In genomic region chr9:122476356-122476755, GRCm38 (mm10) we compare ENCODE assay signal across 9 mouse cellular contexts.
DNase-seq lines count a peak whose midpoint lies in the region; ATAC-seq and TF ChIP-seq lines count a peak whose summit lies in the region.
"Had no signal": no experiment of that assay in that cellular context is flagged by ENCODE, and none has a peak within 500 bp of the region (broad histone marks: within the 10 kb centered on the region; RNA-seq: fewer than 3 reads in every experiment).

No protein-coding gene starts in this region.

- no peak; the same call in 1 of the 2 replicates for TF ChIP-seq RAD21 in MEL (IDR thresholded peaks at IDR 0.05; ENCODE audit: low read depth, low read length)

- H3K4me2 ChIP-seq in hindbrain, postnatal 0 days (ENCODE audit: low read depth, low read length), result no peak overlapping the region
- no peak overlapping the region for H3K4me2 ChIP-seq in hindbrain, embryonic 12.5 days (replicated peaks)
- H3K4me2 ChIP-seq in limb, embryonic 14.5 days (replicated peaks; ENCODE audit: low read depth, low read length, severe bottlenecking), result no peak overlapping the region
- H3K4me2 ChIP-seq in intestine, embryonic 16.5 days (ENCODE audit: low read depth, low read length), result no peak overlapping the region

- TF ChIP-seq POLR2A in MEL (IDR thresholded peaks at IDR 0.05; ENCODE audit: control insufficient read depth in 1 of 2, insufficient read depth in 1 of 2, low read depth in 1 of 2, low read length in 2 of 2, poor library complexity in 1 of 2), result no peak
- no peak for TF ChIP-seq POLR2A in bone marrow, adult 2 months (IDR thresholded peaks at IDR 0.05; ENCODE audit: borderline replicate concordance, control insufficient read depth, low read depth, low read length)
- no peak for TF ChIP-seq POLR2A in limb, embryonic 14.5 days (IDR thresholded peaks at IDR 0.05; ENCODE audit: borderline replicate concordance, extremely low read depth, insufficient read depth, insufficient read length)

- no peaks in the 10 kb centered on the region for H3K79me2 ChIP-seq in MEL (ENCODE audit: control insufficient read depth, insufficient read depth, low read length, poor library complexity)

- H3K9me3 ChIP-seq in hindbrain, postnatal 0 days (ENCODE audit: low read length), result no peaks in the 10 kb centered on the region
- no peaks in the 10 kb centered on the region for H3K9me3 ChIP-seq in hindbrain, embryonic 12.5 days (replicated peaks)
- H3K9me3 ChIP-seq in MEL (replicated peaks; ENCODE audit: insufficient read depth, low read length), result no peaks in the 10 kb centered on the region
- no peaks in the 10 kb centered on the region for H3K9me3 ChIP-seq in limb, embryonic 14.5 days (ENCODE audit: control insufficient read depth, low read length)
- no peaks in the 10 kb centered on the region for H3K9me3 ChIP-seq in intestine, embryonic 16.5 days (ENCODE audit: control insufficient read depth, low read length)

- H3K36me3 ChIP-seq in hindbrain, postnatal 0 days (ENCODE audit: insufficient read depth, low read length), result no peaks in the 10 kb centered on the region
- H3K36me3 ChIP-seq in hindbrain, embryonic 12.5 days, result no peaks in the 10 kb centered on the region
- H3K36me3 ChIP-seq in MEL (ENCODE audit: control insufficient read depth in 1 of 2, insufficient read depth in 2 of 2, low read length in 2 of 2), result no peaks in the 10 kb centered on the region; a peak in 1 of 4 replicates
- no peaks in the 10 kb centered on the region for H3K36me3 ChIP-seq in limb, embryonic 14.5 days (ENCODE audit: control insufficient read depth, insufficient read depth, low read length)
- no peaks in the 10 kb centered on the region for H3K36me3 ChIP-seq in intestine, embryonic 16.5 days (ENCODE audit: control insufficient read depth, insufficient read depth, low read length)

- H3K4me1 ChIP-seq in hindbrain, postnatal 0 days (ENCODE audit: insufficient read depth, low read length), result no peaks in the 10 kb centered on the region
- no peaks in the 10 kb centered on the region for H3K4me1 ChIP-seq in hindbrain, embryonic 12.5 days
- H3K4me1 ChIP-seq in MEL (ENCODE audit: control insufficient read depth in 1 of 2, insufficient read depth in 2 of 2, low read length in 2 of 2), result no peaks in the 10 kb centered on the region
- H3K4me1 ChIP-seq in bone marrow, adult 2 months (ENCODE audit: control insufficient read depth, insufficient read depth, low read length), result no peaks in the 10 kb centered on the region
- no peaks in the 10 kb centered on the region for H3K4me1 ChIP-seq in limb, embryonic 14.5 days (ENCODE audit: control insufficient read depth, insufficient read depth, low read length)
- H3K4me1 ChIP-seq in intestine, embryonic 16.5 days (ENCODE audit: control insufficient read depth, insufficient read depth, low read length), result no peaks in the 10 kb centered on the region

- H3K4me3 ChIP-seq in hindbrain, postnatal 0 days (ENCODE audit: low read length), result no peak overlapping the region
- no peak overlapping the region for H3K4me3 ChIP-seq in hindbrain, embryonic 12.5 days
- H3K4me3 ChIP-seq in MEL (ENCODE audit: control insufficient read depth in 1 of 2, insufficient read depth in 1 of 2, low read depth in 2 of 2, low read length in 2 of 2), result no peak overlapping the region
- H3K4me3 ChIP-seq in bone marrow, adult 2 months (replicated peaks; ENCODE audit: control insufficient read depth, low read depth, low read length), result no peak overlapping the region
- H3K4me3 ChIP-seq in limb, embryonic 14.5 days (replicated peaks; ENCODE audit: low read length), result no peak overlapping the region
- no peak overlapping the region for H3K4me3 ChIP-seq in intestine, embryonic 16.5 days (ENCODE audit: low read length)
- H3K4me3 ChIP-seq: erythroblast, embryonic 14.5 days had no signal

- DNase-seq in hindbrain, postnatal 0 days (ENCODE audit: low spot score), result peak; percentile 48
- peak; percentile 11 for DNase-seq in MEL (ENCODE audit: low read depth, low spot score)
- peak; percentile 23 to 33 for DNase-seq in frontal cortex, postnatal 14 days (ENCODE audit: low spot score in 2 of 2)
- DNase-seq in limb, embryonic 14.5 days (ENCODE audit: low spot score), result peak; percentile 38
- DNase-seq in right cerebral cortex, postnatal 14 days, result peak; percentile 61

- TF ChIP-seq CTCF in hindbrain, postnatal 0 days (IDR thresholded peaks at IDR 0.05; ENCODE audit: low read depth), result peak; percentile 66
- TF ChIP-seq CTCF in MEL (IDR thresholded peaks at IDR 0.05 in 2 of 3, conservative IDR thresholded peaks at IDR 0.05 in 1 of 3; ENCODE audit: control insufficient read depth in 1 of 3, insufficient read depth in 1 of 3, low read depth in 2 of 3, low read length in 3 of 3, poor library complexity in 1 of 3, severe bottlenecking in 1 of 3), result peak; percentile 26 to 43 (median 35); a peak in 5 of 6 replicates
- TF ChIP-seq CTCF in bone marrow, adult 2 months (IDR thresholded peaks at IDR 0.05; ENCODE audit: control insufficient read depth, insufficient read depth, low read length), result peak; percentile 31; the same call in 1 of the 2 replicates

- no peaks in the 10 kb centered on the region for H3K27me3 ChIP-seq in hindbrain, postnatal 0 days (ENCODE audit: insufficient read depth, low read length)
- no peaks in the 10 kb centered on the region for H3K27me3 ChIP-seq in hindbrain, embryonic 12.5 days
- no peaks in the 10 kb centered on the region; a peak in 1 of 4 replicates for H3K27me3 ChIP-seq in MEL (ENCODE audit: control insufficient read depth in 1 of 2, insufficient read depth in 2 of 2, low read length in 2 of 2)
- H3K27me3 ChIP-seq in limb, embryonic 14.5 days (ENCODE audit: control insufficient read depth, insufficient read depth, low read length), result no peaks in the 10 kb centered on the region
- no peaks in the 10 kb centered on the region for H3K27me3 ChIP-seq in intestine, embryonic 16.5 days (replicated peaks; ENCODE audit: control insufficient read depth, insufficient read depth, low read length)

- 58% methylated on average over 3 of the region's 3 CpGs for WGBS in hindbrain, postnatal 0 days
- WGBS in hindbrain, embryonic 12.5 days, result 58% methylated on average over 3 of the region's 3 CpGs
- 51% methylated on average over 3 of the region's 3 CpGs for WGBS in bone marrow, adult 2 months
- 38% methylated on average over 3 of the region's 3 CpGs for WGBS in limb, embryonic 14.5 days
- 44% methylated on average over 3 of the region's 3 CpGs for WGBS in intestine, embryonic 16.5 days

- H3K9ac ChIP-seq in hindbrain, postnatal 0 days (replicated peaks; ENCODE audit: low read length), result no peak overlapping the region
- no peak overlapping the region for H3K9ac ChIP-seq in hindbrain, embryonic 12.5 days
- H3K9ac ChIP-seq in MEL (ENCODE audit: control insufficient read depth, low read depth, low read length, poor library complexity, severe bottlenecking), result no peak overlapping the region
- H3K9ac ChIP-seq in limb, embryonic 14.5 days (ENCODE audit: low read depth, low read length, severe bottlenecking), result no peak overlapping the region
- H3K9ac ChIP-seq in intestine, embryonic 16.5 days (ENCODE audit: low read depth, low read length), result no peak overlapping the region

- TF ChIP-seq EP300 in MEL (IDR thresholded peaks at IDR 0.05; ENCODE audit: low read depth in 1 of 2, low read length in 2 of 2), result no peak

- ATAC-seq in hindbrain, postnatal 0 days, result no peak
- ATAC-seq in hindbrain, embryonic 12.5 days (ENCODE audit: low FRiP score), result no peak
- ATAC-seq in limb, embryonic 14.5 days (ENCODE audit: low FRiP score, low read depth), result peak; percentile 70; the same call in 1 of the 2 replicates
- no peak for ATAC-seq in intestine, embryonic 16.5 days

- H3K27ac ChIP-seq in hindbrain, postnatal 0 days, result no peak overlapping the region
- H3K27ac ChIP-seq in hindbrain, embryonic 12.5 days, result no peak overlapping the region
- no peak overlapping the region for H3K27ac ChIP-seq in MEL (ENCODE audit: control insufficient read depth, low read depth, low read length)
- no peak overlapping the region for H3K27ac ChIP-seq in bone marrow, adult 2 months (ENCODE audit: control insufficient read depth, insufficient read depth, low read depth, low read length, poor library complexity)
- H3K27ac ChIP-seq in limb, embryonic 14.5 days (replicated peaks; ENCODE audit: low read depth, low read length), result no peak overlapping the region
- H3K27ac ChIP-seq in intestine, embryonic 16.5 days (ENCODE audit: low read length), result no peak overlapping the region

TF ChIP-seq in MEL, 35 proteins besides CTCF, POLR2A, EP300 and RAD21:
- TF ChIP-seq NRF1 (IDR thresholded peaks at IDR 0.05; ENCODE audit: insufficient read depth, low read depth, low read length, poor library complexity, severe bottlenecking) (no peak), SMC3 (IDR thresholded peaks at IDR 0.05; ENCODE audit: low read depth, low read length) (peak; percentile 34)
TF ChIP-seq in MEL: peak in this region for 1.

Comparison
In these comparisons a context has a peak if more than half of its experiments do, and no peak if none do; other contexts are left out.
1. DNase-seq: peak in every context shown above with its lines; median percentile 61 in right cerebral cortex, postnatal 14 days; 48 in hindbrain, postnatal 0 days; 38 in limb, embryonic 14.5 days; 28 in frontal cortex, postnatal 14 days; 11 in MEL.